Mouse (Mus musculus): ENCODE results near the gene Cars.
A peak's percentile ranks its signal among the peaks of the same experiment; 100 is the strongest.
"Not testable (repeated sequence)": the region's sequence is repeated elsewhere in the genome, so short reads cannot be mapped to it uniquely, and the experiment has no call there.

The Cars gene

DNA sequence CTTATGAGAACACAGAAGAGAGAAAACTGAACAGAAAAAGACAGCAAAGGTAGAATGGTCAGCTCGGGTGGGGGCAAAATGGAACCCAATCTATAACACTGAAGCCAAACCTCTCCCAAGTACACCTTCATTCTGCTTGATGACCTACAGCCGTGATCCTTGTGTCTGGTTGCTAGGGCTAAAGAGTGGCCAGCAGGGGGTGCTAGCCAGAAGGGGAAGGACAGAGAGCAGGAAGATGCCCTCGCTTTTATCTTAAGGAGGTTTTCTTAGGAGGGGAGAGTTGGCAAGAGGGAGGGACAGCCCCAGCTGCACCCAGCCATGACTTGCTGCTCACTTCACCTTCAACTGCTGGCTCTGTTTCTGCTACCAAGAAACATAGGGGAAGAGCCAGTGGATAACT is 15.9 kb downstream of the Cars start:
- DNase-seq = peak; percentile 45 to 78

DNA sequence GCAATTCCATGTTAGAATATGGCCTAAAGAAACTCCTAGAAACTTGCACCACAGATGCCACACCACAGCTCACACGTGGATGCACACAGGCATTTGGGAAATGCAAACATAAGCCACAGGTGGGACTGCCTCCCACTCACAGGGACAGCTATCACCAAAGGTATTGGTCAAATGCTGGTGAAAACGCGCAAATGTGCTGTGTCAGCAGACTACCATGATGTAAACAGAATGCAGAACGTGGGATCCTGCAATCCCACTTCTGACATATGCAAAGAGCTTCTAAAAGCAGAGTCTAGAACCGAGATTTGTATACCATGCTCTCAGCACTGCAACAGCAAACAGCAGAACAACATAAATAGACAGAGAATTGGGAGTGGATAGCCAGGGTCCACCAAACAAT is 16.9 kb downstream of the Cars start:
- DNase-seq = no peak

DNA sequence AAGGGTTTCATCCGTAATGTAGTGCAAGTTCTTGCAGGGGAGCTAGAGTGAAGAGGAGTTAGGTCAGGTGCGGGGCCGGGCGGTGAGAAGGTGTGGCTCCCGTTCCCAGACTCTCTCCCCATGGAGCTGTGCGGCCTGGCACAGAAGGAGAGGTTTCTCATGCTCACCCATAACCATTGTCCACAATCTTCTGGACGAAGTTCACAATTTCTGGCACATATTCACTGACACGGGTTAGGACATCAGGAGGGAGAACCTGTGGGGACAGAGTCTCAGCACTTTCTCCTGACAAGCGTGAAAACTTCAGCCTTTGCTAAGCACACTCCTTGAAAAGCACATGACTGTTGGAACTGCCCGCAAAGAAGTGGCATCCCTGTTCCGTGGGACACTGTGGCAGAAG is 24.1 kb downstream of the Cars start:
- no peak for DNase-seq

DNA sequence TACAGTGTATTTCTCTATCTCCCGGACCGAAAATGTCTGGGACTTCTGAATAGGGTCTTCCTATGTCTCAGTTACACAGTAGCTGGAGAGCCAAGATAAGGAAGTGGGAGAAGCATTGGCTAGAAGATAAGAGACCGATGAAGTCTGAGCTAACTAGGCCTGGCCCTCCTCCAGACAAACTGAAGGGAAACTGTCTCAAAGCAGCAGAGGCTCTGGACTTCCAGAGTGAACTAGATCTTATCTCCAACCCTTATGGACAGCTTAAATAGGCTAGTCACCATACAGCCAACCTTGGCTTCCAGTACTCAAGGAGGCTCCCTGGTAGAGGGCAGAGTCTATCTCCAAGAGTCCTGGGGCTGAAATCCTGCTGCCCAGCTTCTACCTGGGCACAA is 34.2 kb downstream of the Cars start:
- no peak for DNase-seq

DNA sequence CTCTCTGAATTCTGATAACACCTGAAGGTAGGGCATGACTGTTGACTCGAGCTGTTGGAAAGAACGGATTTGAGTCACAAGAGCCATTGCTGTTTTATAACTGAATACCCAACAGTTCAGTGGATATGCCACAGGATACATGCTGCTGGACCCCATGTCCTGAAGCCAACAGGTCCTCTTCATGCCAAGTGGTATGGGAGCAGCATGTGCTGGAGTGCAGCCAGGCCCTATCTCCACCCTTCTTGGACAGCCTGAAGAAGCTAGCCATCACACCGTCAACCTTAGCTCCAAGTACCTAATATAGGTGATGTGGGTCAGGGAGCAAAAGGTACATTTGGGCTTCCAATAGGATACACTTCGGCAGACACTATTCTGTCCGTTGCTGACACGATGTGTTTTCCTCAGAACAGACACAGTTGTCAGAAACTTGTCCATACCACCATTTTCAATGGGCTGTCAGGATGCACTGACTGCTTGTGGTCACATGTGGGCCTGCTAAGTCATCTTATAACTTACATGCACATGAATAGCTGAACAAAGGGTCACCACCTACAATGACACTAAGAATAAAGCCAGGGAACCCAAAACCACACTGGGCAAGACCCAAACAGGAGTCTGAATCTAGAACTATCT is 34.8 kb downstream of the Cars start:
- no peak for DNase-seq

DNA sequence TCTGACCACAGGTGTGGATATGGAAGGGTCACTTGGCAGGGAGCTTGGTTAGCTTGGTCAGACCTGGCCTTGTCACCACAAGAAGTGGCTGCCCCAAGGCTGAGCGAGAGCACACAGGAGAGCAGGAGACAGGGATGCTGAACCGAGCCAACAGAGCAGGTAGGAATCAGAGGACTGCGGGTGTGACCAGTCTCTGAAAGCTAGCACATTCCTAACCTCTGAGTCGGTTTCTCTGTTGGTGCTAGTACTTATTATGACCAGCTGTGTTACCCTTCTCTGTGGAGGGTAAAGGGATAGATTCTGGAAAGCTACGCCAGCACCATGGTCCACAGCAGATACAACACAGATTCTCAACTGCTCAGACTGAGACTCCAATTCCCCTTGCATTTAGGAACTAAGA is 36.1 kb downstream of the Cars start:
- DNase-seq = no peak

DNA sequence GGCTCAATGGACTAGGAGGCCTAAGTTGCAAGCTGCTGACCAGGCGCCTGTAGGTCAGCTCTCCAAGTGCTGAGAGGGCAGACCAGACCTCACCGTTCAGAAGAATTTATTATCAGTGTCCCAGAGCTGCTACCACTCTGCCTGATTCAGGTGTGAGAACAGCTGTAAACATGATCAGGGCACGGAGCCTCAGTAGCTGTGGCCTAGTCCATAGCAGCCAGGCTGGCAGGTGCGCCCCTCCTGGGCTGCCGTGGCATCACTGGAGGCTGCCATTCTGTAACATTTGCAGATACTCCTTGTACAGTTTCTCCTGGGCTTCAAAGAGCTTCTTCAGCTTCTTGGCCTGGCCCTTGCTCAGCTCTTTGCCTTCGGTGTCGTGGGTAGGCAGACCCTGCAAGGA is 42.3 kb downstream of the Cars start:
- no peak for DNase-seq

DNA sequence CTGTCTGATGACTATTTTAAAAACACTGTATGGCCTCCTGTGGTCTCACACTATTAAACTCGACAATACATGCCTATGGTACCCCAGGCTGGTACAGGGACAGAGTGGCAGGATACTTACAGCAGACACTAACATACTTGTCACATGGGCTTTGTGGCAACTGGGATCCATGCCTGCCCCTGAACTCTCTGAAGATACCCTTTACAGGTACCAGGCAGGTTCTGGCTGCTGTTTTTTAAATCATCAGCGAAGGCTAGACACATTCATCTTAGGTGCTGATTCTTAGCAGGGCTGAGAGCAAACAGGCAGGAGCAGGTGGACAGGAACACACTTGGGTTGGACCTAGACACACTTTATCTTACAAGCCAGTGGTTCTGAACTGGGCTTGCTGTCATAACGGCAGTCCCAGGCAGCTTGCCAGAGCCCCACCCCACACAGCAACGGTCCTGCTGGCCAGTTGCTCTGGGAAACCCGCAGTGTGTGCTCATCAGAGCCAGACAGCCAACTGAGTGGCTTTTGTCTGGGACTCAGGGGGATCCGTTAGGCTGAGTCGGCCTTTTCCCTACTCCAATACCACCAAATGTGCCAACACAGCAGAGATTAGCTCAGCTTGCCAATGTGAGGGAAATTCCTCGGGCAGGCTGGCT is 42.8 kb downstream of the Cars start:
- DNase-seq = peak; percentile 20 to 53

DNA sequence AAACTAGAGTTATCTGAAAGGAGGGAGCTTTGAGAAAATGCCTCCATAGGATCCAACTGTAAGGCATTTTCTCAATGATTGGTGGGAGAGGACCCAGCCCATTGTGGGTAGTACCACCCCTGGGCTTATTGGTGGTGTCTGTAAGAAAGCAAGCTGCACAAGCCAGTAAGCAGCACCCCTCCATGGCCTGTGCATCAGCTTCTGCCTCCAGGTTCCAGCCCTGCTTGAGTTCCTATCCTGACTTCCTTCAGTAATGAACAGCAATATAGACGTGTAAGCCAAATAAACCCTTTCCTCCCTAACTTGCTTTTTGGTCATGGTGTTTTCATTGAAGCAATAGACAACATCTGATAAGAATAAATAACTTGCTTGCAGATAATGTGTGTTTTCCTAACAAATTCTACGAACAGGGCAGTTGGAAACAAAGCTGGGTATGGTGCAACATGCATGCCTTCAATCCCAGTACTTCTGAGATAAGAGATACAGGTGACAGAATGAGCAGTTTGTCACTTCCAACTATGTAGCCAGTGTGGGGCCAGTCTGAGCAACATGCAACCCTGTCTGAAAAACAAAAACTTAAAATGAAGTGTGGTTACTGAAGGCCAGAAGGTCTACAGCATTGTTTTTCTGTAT is 50.2 kb downstream of the Cars start:
- DNase-seq = no peak

DNA sequence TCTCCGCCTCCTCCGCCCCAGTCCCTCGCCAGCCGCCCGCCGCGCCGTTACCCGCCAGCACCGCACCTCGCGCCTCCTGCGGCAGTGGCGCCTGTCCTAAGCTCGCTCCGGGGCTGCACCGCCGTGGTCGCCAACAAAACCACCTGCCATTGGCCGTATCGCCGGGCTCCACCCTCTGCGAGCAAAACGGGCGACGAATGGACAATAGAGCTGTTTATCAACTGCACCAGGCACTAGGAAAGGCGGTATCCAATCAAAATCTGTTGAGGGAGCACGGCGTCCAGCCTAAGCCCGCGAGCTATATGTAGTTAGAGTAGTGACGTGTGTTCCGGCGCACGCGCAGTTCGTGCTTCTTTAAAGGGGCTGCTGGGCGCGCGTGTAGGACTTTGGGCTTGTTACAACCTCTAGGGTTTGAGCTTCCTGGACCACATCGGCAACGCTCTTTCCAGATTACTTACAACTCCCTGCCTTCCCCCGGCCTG is 50.9 kb downstream of the Cars start, which contains the start of gene Nap1l4:
Nap1l4 (minus strand) TSS at position 131 of the 482 bp plus-strand sequence.
- DNase-seq = peak; percentile 97 to 100

DNA sequence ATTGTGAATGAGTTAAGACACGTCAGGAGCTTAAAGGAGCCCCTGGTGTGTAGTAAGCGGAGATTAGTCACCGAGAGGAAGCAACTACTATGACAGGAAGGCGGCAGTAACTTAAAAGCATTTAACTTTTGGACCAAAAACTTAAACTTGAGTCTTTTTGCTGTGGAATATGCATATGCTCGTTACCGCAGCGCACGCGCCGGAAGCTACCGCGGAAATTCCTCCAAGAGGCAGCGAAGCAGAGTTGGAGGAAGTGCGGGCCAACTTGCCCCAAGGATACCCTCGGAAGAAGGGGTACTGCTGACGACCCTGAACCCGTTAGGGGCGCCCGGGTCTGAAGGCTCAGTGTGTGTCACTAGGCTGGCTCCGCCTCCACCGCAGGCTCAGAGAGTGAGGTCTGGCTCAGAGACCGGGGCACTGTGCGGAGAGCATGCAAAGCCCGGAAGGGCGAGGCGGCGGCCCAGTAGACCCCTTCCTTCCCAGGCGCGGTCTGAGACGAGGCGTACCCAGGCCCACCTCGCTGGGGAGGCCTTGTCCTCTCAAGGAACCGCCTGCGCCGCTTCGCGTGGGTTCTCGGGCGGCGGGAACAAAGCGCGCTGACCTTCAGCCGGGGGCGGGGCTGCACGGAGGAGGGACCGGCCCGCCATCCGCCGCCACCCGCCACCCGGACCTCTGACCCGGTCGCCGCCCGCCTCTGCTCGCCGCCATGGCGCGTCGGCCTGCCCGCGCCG is 51.5 kb downstream of the Cars start:
- DNase-seq = no peak

DNA sequence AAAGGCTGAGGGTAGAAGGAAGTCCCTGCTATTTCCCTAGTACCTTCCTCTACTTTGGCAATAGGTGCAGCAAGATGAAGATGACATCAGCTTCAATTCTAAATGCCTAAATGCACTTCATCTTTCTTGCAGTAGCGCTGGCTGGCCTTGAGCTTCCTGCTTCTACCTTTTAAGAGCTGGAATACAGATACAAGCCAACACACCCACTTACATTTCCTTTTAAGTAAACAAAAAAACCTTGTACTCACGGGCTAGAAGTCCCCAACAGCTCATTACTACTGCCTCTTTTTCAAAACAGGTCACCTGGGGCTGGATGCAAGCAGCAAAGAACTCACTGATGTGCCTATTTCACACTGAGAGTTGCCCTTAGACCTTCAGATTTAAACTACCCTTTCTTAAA is 53.3 kb downstream of the Cars start:
- no peak for DNase-seq

DNA sequence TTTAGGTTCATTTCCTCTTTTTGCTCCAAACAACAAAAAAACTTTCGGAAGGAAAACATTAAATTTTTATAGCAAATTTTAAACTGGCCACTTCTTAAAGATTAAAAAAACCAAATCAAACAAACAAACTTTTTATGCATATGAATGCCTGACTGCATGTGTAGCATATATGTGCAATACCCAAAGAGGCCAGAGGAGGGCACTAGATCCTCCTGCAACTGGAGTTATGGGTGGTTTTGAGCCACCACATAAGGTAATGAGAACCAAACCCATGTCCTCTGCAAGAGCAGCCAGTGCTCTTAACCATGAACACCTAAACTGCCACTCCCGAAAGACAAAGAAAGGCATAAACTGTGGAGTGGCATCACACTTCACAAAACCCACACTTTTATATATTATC is 55.5 kb downstream of the Cars start:
- DNase-seq = peak in 1 of 2 experiments; percentile 38

DNA sequence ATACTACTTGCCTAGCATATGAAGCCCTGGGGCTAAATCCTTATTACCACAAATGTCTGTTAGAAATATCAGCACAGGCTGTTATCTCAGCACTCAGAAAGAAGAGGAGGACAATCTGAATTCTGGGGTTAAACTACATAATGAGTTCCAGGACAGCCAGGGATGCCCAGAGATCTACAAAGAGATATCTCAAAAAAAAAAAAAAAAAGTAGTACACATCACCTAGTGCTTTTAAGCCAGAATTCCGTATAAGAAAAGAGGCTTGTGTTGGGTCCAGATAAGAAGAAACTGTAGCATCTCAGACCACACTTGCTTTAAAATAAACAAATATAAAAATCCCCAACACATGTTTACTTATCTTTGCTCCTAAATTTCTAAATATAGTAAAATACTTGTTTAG is 61.2 kb downstream of the Cars start:
- no peak for DNase-seq

DNA sequence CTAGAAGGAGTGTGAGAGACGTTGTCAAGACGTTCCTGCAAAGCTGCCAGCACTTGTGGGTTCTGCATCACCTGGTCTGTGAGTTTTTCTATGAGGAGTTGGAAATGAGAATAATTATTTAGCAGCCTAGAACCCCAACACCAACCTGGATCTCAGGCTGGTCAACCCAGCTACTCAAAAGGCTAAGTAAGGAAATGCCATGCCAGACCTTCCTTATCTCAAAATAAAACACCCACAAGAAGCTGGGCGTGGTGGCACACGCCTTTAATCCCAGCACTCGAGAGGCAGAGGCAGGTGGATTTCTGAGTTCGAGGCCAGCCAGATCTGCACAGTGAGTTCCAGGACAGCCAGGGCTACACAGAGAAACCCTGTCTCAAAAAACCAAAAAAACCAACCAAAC is 61.7 kb downstream of the Cars start:
- not testable (repeated sequence) for DNase-seq

DNA sequence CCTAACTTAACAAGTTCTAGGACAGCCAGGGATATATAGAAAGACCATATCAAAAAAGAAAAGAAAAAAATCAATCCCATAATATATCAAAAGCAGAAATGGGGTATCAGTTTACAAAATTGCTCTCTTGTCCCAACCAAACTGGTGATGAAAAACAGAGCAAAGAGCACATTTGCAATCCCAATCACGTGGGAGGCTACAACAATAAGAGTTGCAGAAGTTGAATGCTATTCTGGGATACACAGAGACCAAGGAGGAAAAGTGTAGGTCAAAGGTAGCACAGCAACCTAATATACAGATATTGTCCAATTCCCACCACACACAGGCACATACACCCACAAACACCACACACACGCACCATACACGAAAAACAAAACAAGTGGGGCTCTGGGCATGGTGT is 63.6 kb downstream of the Cars start:
- no peak for DNase-seq

DNA sequence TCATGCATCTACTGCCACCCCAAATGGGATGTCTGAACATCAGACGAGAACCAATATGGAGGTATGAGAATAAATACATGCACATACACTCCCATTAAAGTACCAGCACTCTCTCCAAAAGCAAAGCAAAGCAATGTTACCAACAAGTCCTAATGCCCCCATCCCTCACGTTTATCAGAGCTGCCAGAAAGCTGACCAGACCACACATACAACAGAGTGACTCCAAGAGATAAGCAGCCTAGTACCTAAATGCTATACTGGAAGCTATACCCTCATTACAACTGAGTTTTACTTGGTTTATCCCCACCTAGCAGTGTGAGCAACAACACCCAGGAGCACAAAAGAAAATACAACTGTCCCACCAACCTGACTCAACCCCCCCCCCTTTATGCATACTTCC is 66.6 kb downstream of the Cars start:
- no peak for DNase-seq

DNA sequence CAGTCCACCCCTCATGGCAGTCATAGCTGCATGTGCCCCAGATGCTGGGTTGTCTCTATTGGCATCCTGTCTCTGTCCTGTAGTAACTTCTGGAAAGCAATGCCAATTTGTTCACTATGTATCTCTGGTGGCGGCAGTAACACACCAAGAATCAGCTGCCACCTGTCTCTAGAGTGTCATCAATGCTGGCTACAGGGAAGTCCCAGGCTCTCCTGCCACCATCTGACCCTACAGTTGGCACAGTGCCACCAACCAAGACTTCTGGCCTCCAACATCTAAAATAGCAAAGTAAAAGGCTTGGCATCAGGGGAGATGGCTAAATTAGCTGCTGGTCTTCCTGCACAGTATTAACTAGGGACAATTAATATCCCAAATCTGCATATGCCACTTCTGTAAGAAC is 67.5 kb downstream of the Cars start:
- DNase-seq = peak; percentile 17 to 44

DNA sequence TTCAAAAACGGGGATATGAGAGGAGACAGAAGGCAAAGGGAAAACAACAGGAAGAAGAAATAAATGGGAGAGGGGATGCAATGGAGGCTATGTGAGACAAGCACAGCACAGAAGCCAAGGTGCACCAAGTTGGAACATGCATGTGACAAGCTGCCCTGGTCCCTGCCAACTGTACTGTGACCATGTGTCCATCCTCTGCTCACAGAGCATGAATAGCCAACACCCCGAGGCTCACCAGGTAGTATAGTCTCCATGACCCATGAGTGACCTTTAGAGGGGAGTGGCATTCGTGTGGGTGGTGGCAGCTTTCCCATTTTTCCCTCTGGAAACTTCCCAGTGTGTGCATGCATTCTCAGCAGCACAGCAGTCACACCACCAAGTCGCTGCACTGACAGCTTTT is 80.6 kb downstream of the Cars start:
- DNase-seq = no peak

DNA sequence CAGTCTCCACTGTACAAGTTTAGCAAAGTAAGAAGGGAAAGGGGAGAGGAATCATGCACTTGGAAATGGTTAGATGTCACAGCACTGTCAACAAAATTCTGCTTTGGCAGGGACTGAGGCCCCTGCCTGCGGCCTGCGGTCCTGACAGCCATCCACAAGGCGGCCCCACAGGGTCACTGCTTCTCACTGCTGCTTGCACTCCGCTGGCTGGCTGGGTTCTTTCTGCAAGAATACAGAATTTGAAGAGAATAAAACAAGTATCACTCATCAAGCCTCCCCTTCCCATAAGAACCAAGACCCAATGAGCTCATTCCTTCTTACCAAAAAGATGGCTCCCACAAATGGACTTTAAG is 85.5 kb downstream of the Cars start:
- no peak for DNase-seq

DNA sequence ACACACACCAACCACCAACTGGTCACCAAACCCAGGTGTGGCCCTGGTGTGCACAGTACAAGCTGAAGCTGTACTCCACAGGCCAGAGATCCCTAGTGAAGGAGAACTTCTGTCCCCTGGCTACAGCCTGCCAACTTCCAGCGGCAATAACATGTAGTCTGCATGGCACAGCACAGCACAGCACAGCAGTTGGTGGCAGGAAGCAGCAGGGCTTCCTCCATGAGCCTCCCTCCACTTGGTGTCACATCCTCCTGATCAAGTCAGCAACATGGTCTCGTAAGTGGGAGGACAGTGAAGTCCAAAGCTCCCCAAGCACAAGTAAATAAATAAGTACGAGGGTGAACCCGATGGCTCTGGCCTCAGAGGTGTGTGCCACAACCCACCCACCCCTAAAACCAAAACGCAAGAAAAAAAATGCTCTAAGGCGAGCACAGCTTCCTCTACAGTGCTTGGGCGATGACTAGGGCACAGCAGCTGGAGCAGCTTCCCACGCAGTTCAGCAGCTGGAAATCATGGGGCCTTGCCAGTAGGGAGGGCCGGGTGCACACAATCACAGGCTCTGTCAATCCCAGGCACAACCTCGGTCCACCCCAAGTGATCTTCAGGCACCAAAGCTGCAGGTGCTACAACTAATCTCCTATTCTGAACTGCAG is 86.0 kb downstream of the Cars start:
- DNase-seq = no peak

DNA sequence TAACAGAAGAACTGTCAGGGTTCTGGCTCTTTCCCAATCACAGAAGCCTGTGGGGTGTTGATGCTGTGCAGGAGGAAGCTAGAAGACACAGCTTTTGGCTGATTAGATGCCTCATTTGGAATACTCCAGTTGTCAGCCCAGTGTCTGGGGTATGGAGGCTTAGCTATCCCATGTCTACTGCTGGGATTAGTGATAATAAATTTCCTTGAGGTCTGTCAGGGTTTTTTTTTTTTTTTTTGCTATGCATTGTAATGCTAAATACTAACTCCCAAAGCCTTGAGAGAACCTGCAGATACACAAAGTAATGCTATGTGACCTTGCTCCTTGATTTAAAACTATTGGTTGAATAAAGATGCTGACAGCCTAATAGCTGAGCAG is 88.6 kb downstream of the Cars start:
- no peak for DNase-seq

Data from cerebellum, postnatal 25 days (tissue).